Mouse (Mus musculus): ENCODE data around the gene Abat.
A peak's percentile ranks its signal among the peaks of the same experiment; 100 is the strongest.
"Not testable (repeated sequence)": the region's sequence is repeated elsewhere in the genome, so short reads cannot be mapped to it uniquely, and the experiment has no call there.

Abat gene

DNA sequence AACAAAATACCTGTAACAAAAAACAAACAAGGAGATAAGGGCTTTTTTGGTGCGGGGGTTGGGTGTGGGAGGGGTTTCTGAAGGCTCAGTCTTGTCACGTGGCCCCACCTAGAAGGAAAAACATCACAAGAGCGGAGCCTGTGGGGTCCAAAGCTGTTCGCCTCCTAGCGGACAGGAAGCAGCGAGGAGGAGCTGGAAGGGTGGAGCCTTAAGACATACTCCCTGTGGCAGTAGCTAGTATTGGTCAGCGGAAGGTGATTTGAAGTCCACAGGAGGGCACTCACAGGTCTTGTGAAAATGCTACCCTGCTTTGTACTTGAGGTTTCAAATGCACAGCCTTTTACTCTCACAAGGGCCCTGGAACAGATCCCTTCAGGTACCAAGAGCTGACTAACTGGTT is 19.7 kb downstream of the Abat start:
- no peak for DNase-seq (ENCODE audit: low spot score in 2 of 2)

- no peak for DNase-seq (ENCODE audit: low spot score in 2 of 2)
Measured at GRCm38 (mm10) chr16:8533477-8533876, 20.2 kb downstream of the Abat start.

- no peak for DNase-seq (ENCODE audit: low spot score in 2 of 2)
Measured at GRCm38 (mm10) chr16:8534466-8535200, 21.4 kb downstream of the Abat start.

DNA sequence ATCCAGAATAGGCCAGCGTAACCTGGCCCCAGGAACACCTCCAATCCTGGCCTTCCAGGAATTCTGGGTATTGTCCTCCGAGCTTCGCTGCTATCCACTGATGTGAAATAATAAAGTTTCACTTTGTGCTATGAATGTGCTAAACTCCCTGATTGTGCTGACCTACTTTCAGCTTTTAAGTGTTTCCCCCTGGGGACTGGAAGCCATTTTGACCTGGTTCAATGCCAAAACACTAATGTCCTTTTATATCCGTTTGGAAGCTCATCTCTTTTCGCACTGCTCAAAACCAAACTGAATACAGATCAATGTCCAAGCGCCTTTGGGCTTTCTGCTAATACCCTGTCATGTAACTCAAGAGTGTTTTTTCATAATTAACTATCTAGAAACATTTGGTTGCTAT is 22.2 kb downstream of the Abat start:
- DNase-seq (ENCODE audit: low spot score in 2 of 2) = no peak

DNA sequence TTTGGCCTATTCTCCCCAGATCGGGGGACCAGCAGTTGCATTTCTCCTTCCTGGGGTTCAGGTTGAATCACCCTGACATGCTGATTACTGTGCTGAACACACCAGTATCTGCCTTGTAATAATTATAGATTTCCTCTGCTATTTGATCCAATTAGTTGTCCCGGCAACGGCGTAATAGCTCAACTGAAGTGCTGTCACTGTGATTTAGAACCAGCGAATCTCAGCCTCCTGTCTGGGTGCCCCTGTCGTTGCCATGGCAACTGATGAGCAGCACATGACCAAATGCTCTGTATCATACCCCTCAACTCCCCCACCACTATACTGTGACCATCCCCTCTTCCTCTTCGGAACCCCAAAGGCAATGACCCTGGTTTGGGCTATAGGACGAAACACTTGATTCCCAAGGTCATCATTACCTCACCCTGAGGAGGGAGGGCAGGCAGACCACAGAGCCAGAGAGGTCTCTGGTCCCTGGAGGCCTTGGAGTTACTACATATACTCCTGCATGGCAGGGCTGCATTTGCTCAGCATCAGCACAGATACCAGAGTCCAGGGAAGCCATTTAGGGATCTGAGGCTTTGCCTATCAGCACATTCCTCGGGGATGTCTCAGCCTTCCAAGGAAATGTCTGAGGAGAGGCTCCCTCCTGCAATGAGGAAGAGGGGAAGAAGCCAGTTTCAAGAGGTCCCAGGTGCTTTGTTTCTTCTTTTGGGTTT is 26.1 kb downstream of the Abat start:
- peak; percentile 20 to 47 for DNase-seq (ENCODE audit: low spot score in 2 of 2)

GRCm38 (mm10) chr16:8540859-8541314 is 27.7 kb downstream of the Abat start:
- DNase-seq (ENCODE audit: low spot score in 2 of 2) = peak; percentile 48 to 89

DNA sequence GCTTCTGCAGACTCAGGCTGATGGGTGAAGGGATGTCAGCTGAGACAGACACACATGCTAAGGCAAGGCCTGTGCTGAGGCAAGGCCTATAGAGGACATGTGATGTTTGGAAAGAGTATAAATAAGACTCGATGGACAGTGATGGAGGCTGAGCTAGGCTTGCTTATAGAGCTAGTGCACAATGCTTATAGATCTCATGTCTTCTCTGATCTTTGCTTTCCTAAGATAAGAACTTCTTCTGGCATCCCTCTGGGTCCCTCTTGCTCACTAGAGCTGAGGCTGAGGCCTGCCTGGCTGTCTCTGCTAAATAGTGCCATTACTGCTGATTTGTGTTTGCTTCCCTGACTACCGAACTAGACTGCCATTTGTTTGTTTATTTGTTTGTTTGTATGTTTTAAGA is 34.6 kb downstream of the Abat start:
- peak in 1 of 2 experiments; percentile 1 for DNase-seq (ENCODE audit: low spot score in 2 of 2)

DNA sequence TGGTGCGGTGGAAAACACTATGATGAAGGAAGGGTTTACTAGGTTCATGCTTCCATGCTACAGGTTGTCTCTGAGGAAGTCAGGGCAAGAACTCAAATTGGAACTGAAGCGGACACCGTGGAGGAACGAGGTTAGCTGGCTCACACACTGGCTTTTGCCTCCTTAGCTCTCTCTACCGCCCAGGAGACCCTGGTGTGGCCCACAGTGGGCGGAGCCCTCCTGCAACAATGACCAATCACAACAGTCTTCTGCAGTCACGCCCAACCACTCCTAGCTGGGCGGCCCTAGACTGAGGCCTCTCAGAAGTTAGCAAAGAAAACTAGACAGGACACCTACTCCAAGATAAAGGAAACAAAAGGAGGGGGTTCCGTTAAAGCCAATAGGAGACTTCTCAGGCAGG is 36.3 kb downstream of the Abat start:
- peak in 1 of 2 experiments; percentile 10 for DNase-seq (ENCODE audit: low spot score in 2 of 2)

GRCm38 (mm10) chr16:8554351-8554750 is 41.1 kb downstream of the Abat start:
- DNase-seq (ENCODE audit: low spot score in 2 of 2) = no peak

DNA sequence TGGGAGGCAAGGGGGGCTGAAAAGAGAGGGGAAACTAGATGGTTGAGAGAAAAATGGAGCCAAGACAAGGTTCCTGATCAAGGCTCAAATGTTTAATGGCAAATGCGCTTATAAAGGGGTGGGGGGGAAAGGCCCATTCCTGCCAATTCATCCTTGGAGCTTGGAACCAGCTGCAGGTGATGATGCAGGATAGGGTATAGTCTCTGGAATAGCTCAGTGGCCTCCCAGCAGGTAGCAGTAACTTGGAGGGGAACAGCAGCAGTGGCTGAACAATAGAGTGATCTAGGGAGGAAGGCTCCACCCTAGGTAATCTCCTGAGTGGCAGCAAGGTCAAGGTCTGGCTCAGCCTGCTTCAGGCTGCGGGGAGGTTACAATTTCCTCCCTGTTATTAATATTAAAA is 41.5 kb downstream of the Abat start:
- DNase-seq (ENCODE audit: low spot score in 2 of 2) = not testable (repeated sequence)

- DNase-seq (ENCODE audit: low spot score in 2 of 2) = not testable (repeated sequence)
Measured at GRCm38 (mm10) chr16:8555371-8555770, 42.1 kb downstream of the Abat start.

GRCm38 (mm10) chr16:8560079-8560478 is 46.9 kb downstream of the Abat start:
- DNase-seq (ENCODE audit: low spot score in 2 of 2) = no peak

DNA sequence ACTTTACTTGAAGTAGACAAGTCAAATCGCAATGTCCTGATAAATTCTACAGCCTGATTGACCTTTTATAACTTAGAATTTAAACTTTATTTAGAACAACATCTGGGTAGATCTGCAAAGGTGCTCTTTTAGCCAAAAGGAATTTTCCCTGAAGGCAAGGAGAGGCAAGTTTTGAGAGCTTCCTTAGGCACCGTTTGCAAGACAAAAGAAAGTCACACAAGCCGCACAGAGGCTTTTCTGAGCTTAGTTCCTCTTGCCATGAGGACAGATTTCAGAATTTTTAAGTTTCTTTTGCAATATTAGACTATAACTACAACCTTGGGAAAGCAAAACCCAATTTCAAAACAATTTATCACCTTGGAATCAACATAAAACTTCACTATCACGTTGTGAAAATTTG is 47.9 kb downstream of the Abat start:
- not testable (repeated sequence) for DNase-seq (ENCODE audit: low spot score in 2 of 2)

GRCm38 (mm10) chr16:8561856-8562255 is 48.6 kb downstream of the Abat start:
- DNase-seq (ENCODE audit: low spot score in 2 of 2) = not testable (repeated sequence)

- DNase-seq (ENCODE audit: low spot score in 2 of 2) = not testable (repeated sequence)
Measured at GRCm38 (mm10) chr16:8562827-8563226, 49.6 kb downstream of the Abat start.

- DNase-seq (ENCODE audit: low spot score in 2 of 2) = no peak
Measured at GRCm38 (mm10) chr16:8564836-8565235, 51.6 kb downstream of the Abat start.

- no peak for DNase-seq (ENCODE audit: low spot score in 2 of 2)
Measured at GRCm38 (mm10) chr16:8565539-8565938, 52.3 kb downstream of the Abat start.

DNA sequence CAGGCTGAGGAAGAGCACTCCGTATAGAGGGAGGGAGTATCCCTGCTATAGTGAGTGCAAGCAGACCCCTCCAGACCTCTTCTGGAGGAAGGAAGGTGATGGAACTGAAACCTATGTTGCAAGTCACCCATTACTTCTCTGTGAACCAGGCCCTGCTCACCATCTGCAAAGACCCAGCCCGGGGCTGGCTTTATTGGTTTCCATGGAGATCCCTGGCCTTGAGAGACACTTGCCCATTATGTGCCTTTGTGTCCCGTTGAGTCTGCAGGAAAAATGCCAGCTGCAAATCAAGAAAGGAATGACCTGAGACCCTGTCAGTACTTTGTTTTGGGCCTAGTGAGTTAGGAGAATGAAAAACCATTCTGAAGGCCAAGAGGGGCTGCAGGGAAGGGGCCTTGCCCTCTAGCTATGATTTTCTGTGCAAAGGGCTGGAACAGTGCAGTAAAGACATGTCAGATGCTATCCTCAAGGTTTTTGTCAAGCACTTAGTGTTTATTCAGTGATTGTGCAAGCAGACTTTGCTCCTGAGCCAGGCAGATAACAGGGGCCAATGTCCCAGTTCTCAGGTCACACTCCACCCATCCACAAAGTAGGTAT is 53.0 kb downstream of the Abat start:
- peak in 1 of 2 experiments; percentile 24 for DNase-seq (ENCODE audit: low spot score in 2 of 2)

DNA sequence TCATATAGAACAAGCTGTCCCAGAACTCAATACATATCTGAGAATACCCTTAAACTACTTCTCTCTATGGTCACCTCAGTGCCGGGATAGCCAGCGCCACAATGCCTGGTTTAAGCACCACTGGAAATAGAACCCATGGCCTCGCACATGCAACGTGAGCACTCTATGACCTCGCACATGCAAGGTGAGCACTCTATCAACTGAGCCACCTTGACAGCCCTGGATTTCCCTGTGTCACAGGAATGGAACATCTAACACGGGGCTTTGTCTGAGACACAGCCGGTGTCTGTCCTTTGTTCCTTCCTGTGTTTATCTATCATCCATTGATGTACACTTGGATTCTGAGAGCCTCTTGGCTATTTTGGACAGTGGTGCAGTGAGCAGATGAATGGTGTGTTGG is 55.7 kb downstream of the Abat start:
- no peak for DNase-seq (ENCODE audit: low spot score in 2 of 2)

GRCm38 (mm10) chr16:8570336-8570735 is 57.1 kb downstream of the Abat start:
- DNase-seq (ENCODE audit: low spot score in 2 of 2) = no peak

DNA sequence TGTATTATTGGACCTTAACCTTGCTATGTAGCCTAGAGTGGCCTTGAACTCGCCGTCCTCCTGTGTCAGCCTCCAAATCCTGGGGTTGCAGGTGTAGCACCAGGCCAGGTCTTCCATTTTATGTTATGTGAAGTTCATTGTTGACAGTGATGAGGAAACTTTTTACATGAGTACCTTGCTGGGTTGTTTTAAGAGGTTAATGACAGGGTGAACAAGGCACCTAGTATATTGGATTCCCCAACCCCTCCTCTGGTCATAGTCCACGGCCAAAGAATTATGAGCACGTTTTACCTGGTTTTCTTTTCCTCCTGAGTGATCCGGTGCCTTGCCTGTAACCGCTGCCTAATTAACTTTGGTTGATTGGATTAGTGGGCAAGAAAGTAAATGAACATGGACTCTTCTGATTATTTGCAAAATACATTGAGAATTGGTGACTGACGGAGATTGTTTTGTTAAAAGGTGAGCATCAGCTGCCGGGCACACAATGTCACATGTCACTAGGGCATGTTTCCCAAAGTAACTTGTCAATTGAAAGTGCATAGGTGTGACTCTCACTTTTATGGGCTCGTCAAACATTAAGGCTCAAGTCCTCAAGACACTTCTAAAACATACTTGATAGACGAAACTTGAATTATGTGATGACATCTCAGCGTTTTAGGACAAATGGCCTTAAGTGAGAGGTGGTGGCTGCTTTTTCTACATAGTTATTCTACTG is 57.8 kb downstream of the Abat start:
- DNase-seq (ENCODE audit: low spot score in 2 of 2) = no peak

- no peak for DNase-seq (ENCODE audit: low spot score in 2 of 2)
Measured at GRCm38 (mm10) chr16:8573041-8573440, 59.8 kb downstream of the Abat start.

Measured in cerebellum, postnatal 4 days (tissue).